Mouse (Mus musculus) neural tube, embryonic 13.5 days (tissue): ENCODE data around the gene Ift172. TPM values are rescaled to one million over a fixed set of nuclear protein-coding genes. Genes with fewer than 3 reads are reported as not detected.

Experiments
- ATAC-seq: fragments of 200-750 bp; cut with Nextera tagmentation; 2 replicates; pipeline ENCODE4 v1.8.0; 2017; ENCODE audit warnings: low read depth, mild to moderate bottlenecking, moderate TSS enrichment, moderate library complexity
- H3K27ac ChIP-seq: fragments of 300-500 bp; sonication (generic); replicated peaks from 2 replicates; pipeline ENCODE4 v1.5.1; 2015; ENCODE audit warnings: moderate library complexity, mild to moderate bottlenecking, inconsistent platforms
- H3K27me3 ChIP-seq: fragments of 300-500 bp; sonication (generic); 2 replicates; pipeline ENCODE4 v1.6.1; 2015; ENCODE audit warnings: mild to moderate bottlenecking, inconsistent platforms
- H3K36me3 ChIP-seq: fragments of 300-500 bp; sonication (generic); 2 replicates; pipeline ENCODE4 v1.6.1; 2015; ENCODE audit warnings: mild to moderate bottlenecking, inconsistent platforms
- H3K4me1 ChIP-seq: fragments of 300-500 bp; sonication (generic); replicated peaks from 2 replicates; pipeline ENCODE4 v1.6.1; 2015; ENCODE audit warnings: inconsistent platforms
- H3K4me2 ChIP-seq: fragments of 300-500 bp; sonication (generic); 2 replicates; pipeline ENCODE4 v1.6.1; 2015; ENCODE audit warnings: inconsistent platforms, mild to moderate bottlenecking, moderate library complexity
- H3K4me3 ChIP-seq: fragments of 300-500 bp; sonication (generic); 2 replicates; pipeline ENCODE4 v1.5.1; 2015; ENCODE audit warnings: mild to moderate bottlenecking, inconsistent platforms
- H3K9ac ChIP-seq: fragments of 300-500 bp; sonication (generic); 2 replicates; pipeline ENCODE4 v1.6.1; 2015; ENCODE audit warnings: moderate library complexity, mild to moderate bottlenecking, inconsistent platforms
- H3K9me3 ChIP-seq: fragments of 300-500 bp; sonication (generic); 2 replicates; pipeline ENCODE4 v1.6.1; 2016; ENCODE audit warnings: inconsistent platforms
- WGBS: fragments of 180-500 bp; shearing (Covaris S2); methylation state at CpG from one replicate; pipeline ENCODE4 v1.1.7; 2015; 5-methylcytosine and 5-hydroxymethylcytosine counted together
- polyA plus RNA-seq: library from polyadenylated mRNA; unstranded; fragments of >200 nt; fragmentation: Nextera tagmentation; extraction: Ambion mirVana; gene quantifications from 2 replicates; pipeline ENCODE4 v1.2.1, GENCODE M21; 2015

Gene Ift172
- polyA plus RNA-seq = 33.3 and 36.7 TPM in 2 replicates

DNA sequence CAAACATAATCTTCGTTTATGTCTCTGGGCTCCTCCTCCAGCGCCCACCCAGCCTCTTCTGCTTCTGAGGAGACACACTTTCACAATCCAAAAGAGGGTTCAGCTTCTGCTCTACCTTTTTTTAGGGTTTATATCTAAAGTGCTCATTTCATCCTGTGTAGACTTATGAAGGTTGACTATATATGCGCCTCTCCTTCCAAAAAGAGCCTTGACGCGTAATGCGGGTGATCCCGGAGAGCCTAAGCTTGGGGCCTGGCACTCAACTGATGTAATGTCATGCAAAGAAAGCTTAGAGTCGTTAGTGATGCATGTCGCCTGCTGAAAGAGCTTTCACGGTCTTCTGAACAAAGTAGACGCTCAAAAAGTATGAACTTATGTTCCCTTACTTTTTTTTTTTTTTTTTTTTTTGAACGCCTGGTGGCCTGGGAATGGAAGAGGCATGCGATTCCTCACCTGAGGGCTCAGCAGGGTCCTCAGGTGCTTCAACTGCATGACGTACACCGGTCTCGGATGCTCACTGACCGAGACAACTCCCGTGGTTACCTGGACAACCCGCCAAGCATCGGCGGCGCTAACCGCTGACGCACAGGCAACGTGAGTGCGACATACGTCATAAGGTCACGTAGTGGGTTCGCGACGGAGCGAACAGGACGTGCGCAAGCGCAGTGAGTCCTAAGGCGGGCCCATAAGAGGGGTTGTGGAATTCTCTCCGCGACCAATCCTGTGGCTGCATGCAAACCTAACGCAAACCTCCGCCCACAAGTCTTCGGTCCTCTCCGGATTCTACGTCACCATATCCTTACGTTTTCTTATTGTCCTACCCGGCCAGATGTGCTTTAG, at the start of gene Ift172:
Gene Ift172, minus strand, starts transcription at position 596 of the 840 bp plus-strand sequence.
- Histone ChIP-seq H3K4me1 (peaks cover 43% of the 10 kb centered on the region), H3K9ac (peak within 1 kb of the TSS; percentile 74), H3K27ac (peak within 1 kb of the TSS; percentile 89), H3K4me2 (peak within 1 kb of the TSS; percentile 84), H3K4me3 (peak within 1 kb of the TSS; percentile 53), H3K36me3 (peaks cover 33% of the 10 kb centered on the region), H3K27me3 (no peaks in the 10 kb centered on the region), H3K9me3 (no peaks in the 10 kb centered on the region)
- 3% methylated on average over 45 of the region's 45 CpGs for WGBS
- peak; percentile 89 for ATAC-seq

DNA sequence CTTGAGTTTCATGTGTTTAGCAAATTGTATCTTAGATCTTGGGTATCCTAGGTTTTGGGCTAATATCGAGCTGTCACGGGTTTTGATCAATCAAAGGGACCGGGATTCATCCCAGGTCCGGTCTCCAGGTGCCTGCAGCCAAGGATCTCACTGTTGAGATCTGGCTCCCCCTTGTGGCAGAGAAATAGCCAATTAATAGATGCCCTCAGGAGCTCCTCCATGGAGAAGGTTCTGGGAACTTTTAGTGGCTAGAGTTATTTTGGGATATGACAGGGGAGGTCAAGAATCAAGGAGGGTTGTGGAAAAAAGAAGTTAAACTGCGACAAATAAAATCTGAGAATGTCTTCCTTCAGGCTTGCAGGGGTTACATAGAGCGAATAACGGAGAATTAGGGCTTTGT, 37.3 kb upstream of the Ift172 start:
- H3K4me2 ChIP-seq = no peak overlapping the region
- no peak overlapping the region for H3K9ac ChIP-seq
- WGBS = 40% methylated on average over 7 of the region's 7 CpGs
- no peak overlapping the region for H3K4me3 ChIP-seq
- no peaks in the 10 kb centered on the region for H3K4me1 ChIP-seq
- H3K36me3 ChIP-seq = no peaks in the 10 kb centered on the region
- no peaks in the 10 kb centered on the region for H3K27me3 ChIP-seq
- H3K9me3 ChIP-seq = 0 out of 2 replicates have a peak, but pooled peaks cover 3% of the 10 kb centered on the region
- H3K27ac ChIP-seq = no peak overlapping the region
- no peak for ATAC-seq

DNA sequence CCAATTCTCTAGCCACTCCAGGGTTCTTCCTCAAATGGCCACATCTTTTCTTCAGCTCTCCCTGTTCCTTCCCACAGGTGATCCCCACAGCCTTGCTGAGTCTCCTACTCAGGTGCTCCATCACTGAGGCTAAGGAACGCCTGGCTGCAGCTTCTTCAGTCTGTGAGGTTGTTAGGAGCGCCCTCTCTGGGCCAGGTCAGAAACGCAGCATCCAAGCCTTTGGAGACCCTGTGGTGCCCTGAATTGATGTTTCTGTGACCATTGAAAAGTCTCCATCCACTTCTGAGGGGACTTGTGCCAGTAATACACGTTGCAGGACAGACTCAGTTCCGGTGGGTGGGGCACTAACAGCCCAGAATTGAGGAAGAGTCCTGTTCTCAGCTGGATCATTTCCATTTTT, 35.9 kb upstream of the Ift172 start:
- H3K9me3 ChIP-seq = no peaks in the 10 kb centered on the region
- no peaks in the 10 kb centered on the region for H3K27me3 ChIP-seq
- H3K9ac ChIP-seq = no peak overlapping the region
- H3K36me3 ChIP-seq = no peaks in the 10 kb centered on the region
- no peak for ATAC-seq
- H3K27ac ChIP-seq = no peak overlapping the region
- H3K4me1 ChIP-seq = no peaks in the 10 kb centered on the region
- no peak overlapping the region for H3K4me2 ChIP-seq
- WGBS = 28% methylated on average over 5 of the region's 5 CpGs
- no peak overlapping the region for H3K4me3 ChIP-seq

DNA sequence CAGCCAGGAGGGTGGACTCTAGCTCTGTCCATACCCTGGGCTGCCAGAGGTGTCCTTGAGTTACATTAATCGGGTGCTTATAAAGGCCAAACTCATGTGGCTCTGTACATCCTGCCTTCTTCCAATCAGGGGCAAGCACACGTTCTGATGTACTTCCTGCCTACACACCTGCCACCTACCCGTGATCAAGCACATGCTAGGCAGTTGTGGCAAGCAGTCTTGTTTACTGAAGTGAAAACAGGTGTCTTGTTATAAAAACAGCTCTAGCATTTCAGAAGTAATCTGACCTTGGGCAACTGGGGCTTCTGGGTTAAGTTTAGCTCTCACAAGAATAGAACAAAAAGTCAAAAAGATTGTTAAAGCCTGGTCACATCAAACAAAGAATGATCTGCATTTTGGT, 33.2 kb upstream of the Ift172 start:
- no peaks in the 10 kb centered on the region for H3K27me3 ChIP-seq
- H3K9me3 ChIP-seq = no peaks in the 10 kb centered on the region
- H3K4me3 ChIP-seq = no peak overlapping the region
- H3K4me1 ChIP-seq = no peaks in the 10 kb centered on the region
- no peak overlapping the region for H3K4me2 ChIP-seq
- 69% methylated on average over 3 of the region's 3 CpGs for WGBS
- ATAC-seq = no peak
- no peak overlapping the region for H3K9ac ChIP-seq
- H3K27ac ChIP-seq = no peak overlapping the region
- no peaks in the 10 kb centered on the region for H3K36me3 ChIP-seq

DNA sequence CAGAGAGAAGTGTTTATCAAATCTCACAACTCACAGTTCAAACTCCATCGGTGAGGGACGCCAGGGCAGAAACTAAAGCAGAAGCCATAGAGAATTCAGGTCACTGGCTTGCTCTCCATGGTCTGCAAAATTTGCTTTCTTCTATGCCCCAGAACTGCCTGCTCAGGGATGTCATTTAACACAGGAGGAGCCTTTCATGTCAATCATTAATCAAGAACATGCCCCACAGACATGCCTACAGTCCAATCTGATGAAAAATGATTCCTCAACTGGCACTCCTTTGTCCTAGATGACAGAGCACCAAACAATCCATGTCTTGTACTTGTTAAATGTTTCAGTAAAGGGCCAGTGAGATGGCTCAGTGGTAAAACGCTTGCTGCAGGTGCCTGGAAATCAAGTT, 31.9 kb upstream of the Ift172 start:
- no peaks in the 10 kb centered on the region for H3K9me3 ChIP-seq
- no peaks in the 10 kb centered on the region for H3K4me1 ChIP-seq
- ATAC-seq = no peak
- H3K36me3 ChIP-seq = no peaks in the 10 kb centered on the region
- no peak overlapping the region for H3K9ac ChIP-seq
- 87% methylated on average over 3 of the region's 3 CpGs for WGBS
- H3K4me2 ChIP-seq = no peak overlapping the region
- H3K27ac ChIP-seq = no peak overlapping the region
- no peak overlapping the region for H3K4me3 ChIP-seq
- no peaks in the 10 kb centered on the region for H3K27me3 ChIP-seq

DNA sequence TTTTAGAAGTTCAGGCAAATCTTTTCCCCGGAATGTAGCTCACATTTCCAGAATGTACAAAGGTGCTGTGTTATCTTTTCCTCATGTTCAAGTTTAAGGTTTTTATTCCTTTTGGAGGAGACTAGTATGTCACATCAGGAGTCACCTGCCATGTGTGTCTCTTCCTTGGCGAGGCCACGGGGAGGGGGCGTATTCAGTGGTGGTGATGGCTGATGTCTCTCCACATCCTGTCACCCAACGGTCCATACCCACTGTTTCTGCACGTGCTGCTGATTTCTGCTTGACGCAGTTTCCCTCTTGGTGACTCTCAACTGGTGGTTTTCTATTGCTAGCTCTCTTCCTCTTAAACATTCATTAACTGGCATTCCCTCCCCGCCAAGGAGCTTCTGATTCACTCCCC, 21.9 kb upstream of the Ift172 start:
- Histone ChIP-seq H3K4me1 (no peaks in the 10 kb centered on the region), H3K4me2 (no peak overlapping the region), H3K27me3 (no peaks in the 10 kb centered on the region), H3K4me3 (no peak overlapping the region), H3K27ac (no peak overlapping the region), H3K9me3 (no peaks in the 10 kb centered on the region), H3K36me3 (no peaks in the 10 kb centered on the region), H3K9ac (no peak overlapping the region)
- no peak for ATAC-seq
- WGBS = 94% methylated on average over 8 of the region's 8 CpGs

DNA sequence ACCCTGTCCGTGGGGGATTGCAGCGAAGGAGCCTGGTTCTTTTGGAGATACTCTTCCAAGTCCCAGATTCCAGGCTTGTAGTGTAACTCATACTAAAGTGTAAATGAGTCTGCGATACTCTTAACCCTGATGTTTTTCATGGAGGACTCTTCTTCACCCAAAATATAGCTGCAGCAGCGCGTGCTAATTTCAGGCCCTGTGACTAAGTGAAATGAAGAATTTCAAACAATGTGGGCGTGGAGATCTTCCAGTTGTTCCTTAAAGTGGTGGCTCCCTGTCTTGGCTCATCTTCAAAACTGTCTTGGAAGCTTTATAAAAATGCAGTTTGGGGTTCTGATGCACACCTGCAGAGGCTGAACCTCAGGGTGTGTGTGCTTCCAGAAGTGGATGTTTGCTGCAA, 12.2 kb upstream of the Ift172 start:
- WGBS = 88% methylated on average over 6 of the region's 6 CpGs
- Histone ChIP-seq H3K9me3 (no peaks in the 10 kb centered on the region), H3K27me3 (no peaks in the 10 kb centered on the region), H3K36me3 (no peaks in the 10 kb centered on the region), H3K27ac (no peak overlapping the region), H3K4me1 (no peaks in the 10 kb centered on the region), H3K9ac (no peak overlapping the region), H3K4me3 (no peak overlapping the region), H3K4me2 (no peak overlapping the region)
- ATAC-seq = no peak

DNA sequence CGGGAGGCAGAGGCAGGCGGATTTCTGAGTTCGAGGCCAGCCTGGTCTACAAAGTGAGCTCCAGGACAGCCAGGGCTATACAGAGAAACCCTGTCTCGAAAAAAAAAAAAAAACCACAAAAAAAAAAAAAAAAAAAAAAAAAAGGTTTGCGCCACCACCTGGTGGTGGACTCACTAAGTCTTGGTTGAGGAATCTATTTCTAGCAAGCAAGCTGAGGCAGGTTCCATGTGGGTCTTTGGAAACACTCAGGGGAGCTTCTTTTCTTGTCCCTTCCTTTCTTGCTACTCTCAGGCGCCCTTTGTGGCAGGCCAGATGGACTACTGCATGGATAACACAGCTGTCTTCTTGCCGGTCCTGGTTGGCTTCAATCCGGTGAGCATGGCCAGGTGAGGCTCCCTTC, 10.9 kb upstream of the Ift172 start:
- Histone ChIP-seq H3K4me1 (no peaks in the 10 kb centered on the region), H3K9me3 (no peaks in the 10 kb centered on the region), H3K4me3 (no peak overlapping the region), H3K9ac (no peak overlapping the region), H3K27me3 (no peaks in the 10 kb centered on the region), H3K27ac (no peak overlapping the region), H3K36me3 (no peaks in the 10 kb centered on the region), H3K4me2 (no peak overlapping the region)
- 72% methylated on average over 8 of the region's 8 CpGs for WGBS
- ATAC-seq = no peak

DNA sequence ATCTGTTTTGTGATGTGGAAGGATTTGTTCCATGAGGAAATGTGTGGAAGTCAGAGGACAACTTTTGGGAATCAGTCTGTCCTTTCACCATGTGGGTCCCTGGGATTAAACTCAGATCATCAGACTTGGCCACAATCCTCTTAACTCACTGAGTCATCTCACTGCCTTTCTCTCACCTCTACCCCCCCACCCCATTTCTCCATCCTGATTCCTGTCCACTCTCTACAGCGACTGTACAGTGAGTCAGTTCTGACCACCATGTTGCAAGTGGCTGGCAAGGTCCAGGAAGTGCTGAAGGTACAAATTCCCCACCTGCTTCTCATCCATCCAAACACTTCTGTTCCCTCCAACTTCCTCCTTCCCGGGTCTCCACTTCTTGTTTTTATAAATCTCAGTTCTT, 7.6 kb upstream of the Ift172 start:
- no peak for ATAC-seq
- 61% methylated on average over 2 of the region's 2 CpGs for WGBS
- Histone ChIP-seq H3K27ac (no peak overlapping the region), H3K27me3 (no peaks in the 10 kb centered on the region), H3K36me3 (peaks cover 7% of the 10 kb centered on the region), H3K4me2 (no peak overlapping the region), H3K9ac (no peak overlapping the region), H3K4me3 (no peak overlapping the region), H3K4me1 (peaks cover 17% of the 10 kb centered on the region), H3K9me3 (no peaks in the 10 kb centered on the region)

DNA sequence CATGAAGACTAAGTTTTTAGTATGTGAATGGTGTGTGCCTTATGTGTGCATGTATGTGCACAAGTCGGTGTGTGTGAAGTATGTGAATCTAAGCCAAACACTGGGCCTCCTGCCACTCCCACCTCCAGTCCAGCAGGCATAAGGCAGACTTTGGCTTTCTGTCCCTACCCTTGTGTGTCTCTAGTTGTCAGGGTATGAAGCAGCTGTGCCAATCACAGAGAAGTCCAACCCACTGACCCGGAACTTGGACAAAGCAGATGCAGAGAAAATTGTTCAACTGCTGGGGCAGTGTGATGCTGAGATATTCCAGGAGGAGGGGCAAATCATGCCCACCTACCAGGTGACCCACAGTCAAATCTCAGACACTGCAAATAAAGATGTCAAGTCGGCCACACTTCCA, 7.1 kb upstream of the Ift172 start:
- 85% methylated on average over 3 of the region's 3 CpGs for WGBS
- H3K9me3 ChIP-seq = no peaks in the 10 kb centered on the region
- H3K36me3 ChIP-seq = peaks cover 12% of the 10 kb centered on the region
- no peak overlapping the region for H3K4me2 ChIP-seq
- no peak for ATAC-seq
- no peak overlapping the region for H3K27ac ChIP-seq
- H3K27me3 ChIP-seq = no peaks in the 10 kb centered on the region
- no peak overlapping the region for H3K9ac ChIP-seq
- H3K4me1 ChIP-seq = peaks cover 21% of the 10 kb centered on the region
- H3K4me3 ChIP-seq = no peak overlapping the region

DNA sequence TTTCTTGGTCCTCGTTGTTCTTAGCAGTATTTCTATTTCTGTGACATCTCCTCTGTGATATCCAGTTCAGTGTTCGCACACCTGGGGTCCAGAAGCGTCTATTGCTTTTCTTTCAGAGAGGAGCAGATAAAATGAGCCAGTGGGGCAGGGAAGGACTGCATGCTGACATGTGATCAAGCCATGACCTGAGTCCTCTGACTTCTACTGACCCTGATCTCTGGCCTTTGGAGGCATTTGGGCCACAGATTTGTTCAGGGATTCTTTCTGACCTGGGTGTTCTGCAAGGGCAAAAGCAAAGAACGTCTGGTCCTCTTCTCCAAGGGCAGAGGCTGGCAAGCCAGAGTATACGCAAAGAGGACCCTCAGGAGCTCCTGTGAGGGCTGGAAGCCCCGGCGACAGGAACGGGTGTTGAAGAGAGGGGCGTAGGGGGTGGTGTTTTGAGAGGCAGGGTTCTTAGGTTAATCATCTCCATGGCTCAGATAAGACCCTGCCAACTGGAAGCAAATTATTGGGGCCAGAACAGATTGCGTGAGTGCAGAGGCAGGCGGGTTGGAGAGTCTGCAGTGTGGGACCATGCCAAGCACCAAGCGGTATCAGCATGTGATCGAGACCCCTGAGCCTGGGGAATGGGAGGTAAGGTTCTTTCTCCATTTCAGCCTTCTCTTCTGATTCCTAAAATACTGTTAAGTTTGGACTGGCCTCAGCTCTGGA, 6.3 kb upstream of the Ift172 start, which contains the start of gene Gckr:
Gene Gckr, plus strand, starts transcription at position 397 of the 711 bp plus-strand sequence.
- H3K9ac ChIP-seq = peak within 1 kb of the TSS; percentile 92; the same call in 1 of the 2 replicates
- peak within 1 kb of the TSS; percentile 85 for H3K4me2 ChIP-seq
- no peak within 1 kb of the TSS; the same call in 1 of the 2 replicates for H3K27ac ChIP-seq
- no peaks in the 10 kb centered on the region for H3K27me3 ChIP-seq
- 82% methylated on average over 13 of the region's 13 CpGs for WGBS
- no peaks in the 10 kb centered on the region for H3K9me3 ChIP-seq
- H3K4me3 ChIP-seq = peak within 1 kb of the TSS; percentile 69
- peaks cover 21% of the 10 kb centered on the region for H3K4me1 ChIP-seq
- H3K36me3 ChIP-seq = peaks cover 20% of the 10 kb centered on the region
- ATAC-seq = no peak

DNA sequence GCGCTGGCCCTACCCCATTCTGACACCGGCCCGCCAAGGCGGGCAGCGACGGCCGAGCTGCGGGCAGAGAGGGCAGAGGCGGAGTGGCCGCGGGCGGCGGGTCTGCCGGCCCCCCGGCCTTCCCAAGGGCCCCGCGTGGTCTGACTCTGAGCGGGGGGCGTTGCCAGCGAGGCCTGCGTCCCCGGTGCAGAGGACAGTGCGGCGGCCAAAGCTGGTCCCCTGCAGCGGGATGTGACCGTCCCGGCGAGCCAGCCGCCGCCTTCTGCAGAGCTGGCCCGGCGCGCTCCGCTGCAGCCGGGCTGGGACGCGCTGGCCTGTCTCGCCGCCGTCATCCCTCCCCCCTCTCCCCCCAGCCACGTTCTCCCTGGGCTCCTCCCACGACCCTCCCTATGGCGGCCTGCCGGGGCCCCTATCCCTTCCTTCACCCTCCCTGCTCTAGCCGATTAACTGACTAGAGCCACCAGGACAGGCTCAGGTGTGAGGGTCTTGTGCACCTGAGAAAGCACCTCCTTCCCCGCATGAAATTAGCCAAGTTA, 4.8 kb upstream of the Ift172 start, which contains the start of gene Fndc4:
Gene Fndc4, minus strand, starts transcription at position 475 of the 536 bp plus-strand sequence.
- Histone ChIP-seq H3K9ac (peak within 1 kb of the TSS; percentile 92), H3K27me3 (no peaks in the 10 kb centered on the region), H3K4me2 (peak within 1 kb of the TSS; percentile 85), H3K27ac (peak within 1 kb of the TSS; percentile 87), H3K9me3 (no peaks in the 10 kb centered on the region), H3K4me3 (peak within 1 kb of the TSS; percentile 69), H3K4me1 (peaks cover 29% of the 10 kb centered on the region), H3K36me3 (peaks cover 20% of the 10 kb centered on the region)
- ATAC-seq = peak; percentile 85
- under 1% methylated on average over 32 of the region's 46 CpGs for WGBS
